Mouse (Mus musculus): ENCODE measurements at regions not wholly inside any gene's neighbourhood (a gene's known extent, or its start where the extent isn't known, plus 50 kb on each side); places are given as distances from the start of the nearest gene placed in this dataset.

GRCm38 (mm10) chr12:7192591-7192990, 784.9 kb upstream of the Apob start:
- CTCF ChIA-PET, result no interaction called here

- CTCF ChIA-PET, result no interaction called here
Measured at GRCm38 (mm10) chr12:7198098-7198497, 779.4 kb upstream of the Apob start.

- CTCF ChIA-PET, result no interaction called here
Measured at GRCm38 (mm10) chr12:7200879-7201278, 776.6 kb upstream of the Apob start.

GRCm38 (mm10) chr12:7215686-7216085, 761.8 kb upstream of the Apob start:
- CTCF ChIA-PET, result no interaction called here

GRCm38 (mm10) chr12:7217499-7217898, 759.9 kb upstream of the Apob start:
- CTCF ChIA-PET, result no interaction called here

GRCm38 (mm10) chr12:7228124-7228523, 749.3 kb upstream of the Apob start:
- CTCF ChIA-PET, result no interaction called here

GRCm38 (mm10) chr12:7228541-7229225, 748.8 kb upstream of the Apob start:
- CTCF ChIA-PET, result no interaction called here

GRCm38 (mm10) chr12:7250324-7250723, 727.1 kb upstream of the Apob start:
- CTCF ChIA-PET, result no interaction called here

GRCm38 (mm10) chr12:7270587-7270986, 706.9 kb upstream of the Apob start:
- CTCF ChIA-PET, result no interaction called here

- CTCF ChIA-PET, result interaction anchor here (0.7 kb wide), 1 partner anchor 145 kb away, joined by 5 read pairs; no protein-coding TSS in a partner anchor
Measured at GRCm38 (mm10) chr12:7284354-7285036, 693.0 kb upstream of the Apob start.

GRCm38 (mm10) chr12:7291557-7291956, 685.9 kb upstream of the Apob start:
- CTCF ChIA-PET, result no interaction called here

- CTCF ChIA-PET, result no interaction called here
Measured at GRCm38 (mm10) chr12:7297026-7297425, 680.4 kb upstream of the Apob start.

- CTCF ChIA-PET, result no interaction called here
Measured at GRCm38 (mm10) chr12:7321453-7321852, 656.0 kb upstream of the Apob start.

- CTCF ChIA-PET, result no interaction called here
Measured at GRCm38 (mm10) chr12:7328620-7329019, 648.8 kb upstream of the Apob start.
